Mouse (Mus musculus) spleen, adult 2 months (tissue): ENCODE data around the gene Gm17324. TPM values are rescaled to one million over a fixed set of nuclear protein-coding genes. Genes with fewer than 3 reads are reported as not detected.

Experiments used
- DNase-seq, 2 experiments: peaks; one replicate each; pipeline versions ENCODE4 v3.0.0 to v3.0.0-alpha.2; 2012 to 2021; ENCODE audit warnings: low spot score in 2 of 2, low read depth in 1 of 2
- H3K27ac ChIP-seq: fragments of 200-500 bp; 2 replicates; pipeline ENCODE4 v1.5.1; 2012; ENCODE audit warnings: low read length, inconsistent platforms; ENCODE audit not compliant: insufficient read depth
- H3K27me3 ChIP-seq: fragments of 200-500 bp; 2 replicates; pipeline ENCODE4 v1.6.1; 2012; ENCODE audit warnings: mild to moderate bottlenecking, moderate library complexity, low read length, inconsistent platforms; ENCODE audit not compliant: control insufficient read depth, insufficient read depth
- H3K36me3 ChIP-seq: fragments of 200-500 bp; 2 replicates; pipeline ENCODE4 v1.6.1; 2012; ENCODE audit warnings: mild to moderate bottlenecking, low read length, inconsistent platforms; ENCODE audit not compliant: control insufficient read depth, insufficient read depth
- H3K4me1 ChIP-seq: fragments of 200-500 bp; 2 replicates; pipeline ENCODE4 v1.6.1; 2011; ENCODE audit warnings: inconsistent platforms; ENCODE audit not compliant: control insufficient read depth, insufficient read depth, insufficient read length
- H3K4me3 ChIP-seq: fragments of 200-500 bp; 2 replicates; pipeline ENCODE4 v1.5.1; 2011; ENCODE audit warnings: mild to moderate bottlenecking, inconsistent platforms; ENCODE audit not compliant: insufficient read depth, insufficient read length; ENCODE audit errors: extremely low read depth
- CTCF ChIP-seq: fragments of 200-500 bp; IDR thresholded peaks from 2 replicates; pipeline ENCODE4 v1.5.1; 2011; ENCODE audit warnings: mild to moderate bottlenecking, inconsistent platforms; ENCODE audit not compliant: insufficient read depth, insufficient read length, insufficient replicate concordance; ENCODE audit errors: extremely low read depth
- POLR2A ChIP-seq: fragments of 200-500 bp; IDR thresholded peaks from 2 replicates; pipeline ENCODE4 v1.6.1; 2011; ENCODE audit warnings: low read depth, low read length, inconsistent platforms
- WGBS: fragments of 180-500 bp; shearing (Covaris S2); methylation state at CpG from one replicate; pipeline ENCODE4 v1.1.7; 2018; 5-methylcytosine and 5-hydroxymethylcytosine counted together
- polyA plus RNA-seq: library from polyadenylated mRNA; depleted of rRNA; stranded (reverse); fragments of >200 nt; gene quantifications from 2 replicates; pipeline ENCODE4 v1.2.3, GENCODE M21; 2012

The Gm17324 gene
- polyA plus RNA-seq, 1 experiment = not detected

DNA sequence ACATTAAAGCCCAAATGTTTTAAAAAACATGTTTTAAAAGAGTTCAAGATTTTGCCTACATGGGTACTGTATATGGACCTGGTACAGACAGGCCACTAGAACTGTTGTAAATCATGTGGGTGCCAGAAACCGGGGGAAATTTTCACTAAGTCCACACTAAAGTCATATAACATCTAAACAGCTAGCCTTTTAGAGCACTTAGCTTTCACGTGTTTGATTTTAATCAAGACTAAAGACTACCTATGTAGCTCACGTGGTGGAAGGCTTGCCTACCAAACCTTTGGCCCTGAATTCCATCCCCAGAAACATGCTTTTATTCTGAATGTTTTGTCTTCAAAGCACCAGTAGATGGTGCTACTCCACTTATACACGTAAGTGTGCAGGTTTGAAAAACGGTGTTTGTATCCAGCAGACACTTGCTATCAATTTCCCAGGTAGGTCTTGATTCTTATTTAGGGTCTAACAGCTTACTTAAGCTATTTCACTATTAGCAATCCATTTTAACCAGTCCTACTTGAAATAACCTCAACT lies 28.5 kb upstream of the Gm17324 start:
- Histone ChIP-seq H3K27ac (no peak overlapping the region), H3K4me3 (no peak overlapping the region), H3K27me3 (no peaks in the 10 kb centered on the region), H3K36me3 (peaks cover 31% of the 10 kb centered on the region), H3K4me1 (no peaks in the 10 kb centered on the region)
- DNase-seq = peak in 1 of 2 experiments; percentile 57
- WGBS = 32% methylated on average over 5 of the region's 5 CpGs
- TF ChIP-seq POLR2A (no peak), CTCF (no peak)

- no peak for DNase-seq
- Histone ChIP-seq H3K4me1 (no peaks in the 10 kb centered on the region), H3K4me3 (no peak overlapping the region), H3K27ac (no peak overlapping the region), H3K36me3 (peaks cover 31% of the 10 kb centered on the region), H3K27me3 (no peaks in the 10 kb centered on the region)
- WGBS = 48% methylated on average over 1 of the region's 1 CpGs
- TF ChIP-seq CTCF (no peak), POLR2A (no peak)
Measured at GRCm38 (mm10) chr9:78476531-78477020, 28.0 kb upstream of the Gm17324 start.

GRCm38 (mm10) chr9:78475873-78476272 lies 27.3 kb upstream of the Gm17324 start:
- DNase-seq = no peak
- Histone ChIP-seq H3K4me3 (no peak overlapping the region), H3K36me3 (peaks cover 32% of the 10 kb centered on the region), H3K27me3 (no peaks in the 10 kb centered on the region), H3K4me1 (no peaks in the 10 kb centered on the region), H3K27ac (no peak overlapping the region)
- TF ChIP-seq POLR2A (no peak), CTCF (no peak)
- 83% methylated on average over 4 of the region's 4 CpGs for WGBS

GRCm38 (mm10) chr9:78475383-78475780 lies 26.8 kb upstream of the Gm17324 start:
- H3K27ac ChIP-seq = no peak overlapping the region

DNA sequence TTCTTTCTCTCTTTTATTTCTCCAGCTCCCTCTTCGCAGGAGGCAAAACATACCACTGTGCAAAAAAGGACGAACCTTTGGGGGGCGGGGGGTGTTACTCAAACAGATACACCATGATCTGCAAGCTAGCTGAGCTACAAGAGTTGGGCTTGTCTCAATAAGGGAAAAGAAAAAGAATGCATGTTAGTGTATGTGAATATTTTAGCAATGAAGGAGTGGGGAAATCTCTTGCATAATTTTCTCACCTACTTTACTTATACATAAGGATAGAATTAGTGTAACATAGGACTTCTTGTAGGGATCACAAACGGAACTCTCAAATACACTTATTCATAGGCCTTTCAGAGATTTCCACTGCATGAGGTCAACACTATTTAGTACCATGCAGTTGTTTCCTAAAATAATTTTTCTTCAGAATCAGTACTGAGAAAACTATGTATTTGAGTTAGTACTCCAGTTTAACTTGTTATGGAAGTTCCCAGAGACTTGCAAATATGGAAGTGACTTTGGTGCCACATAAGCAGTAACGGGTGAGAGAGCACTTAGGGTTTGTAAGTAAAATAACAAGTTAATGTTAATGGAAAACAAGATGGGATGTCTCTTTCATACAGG lies 26.3 kb upstream of the Gm17324 start:
- WGBS = 88% methylated on average over 5 of the region's 5 CpGs

More at GRCm38 (mm10) chr9:78475383-78475780, 26.8 kb upstream of the Gm17324 start:
- WGBS = 93% methylated on average over 2 of the region's 2 CpGs
- Histone ChIP-seq H3K4me3 (no peak overlapping the region), H3K36me3 (peaks cover 36% of the 10 kb centered on the region), H3K27me3 (no peaks in the 10 kb centered on the region), H3K4me1 (no peaks in the 10 kb centered on the region)
- no peak for DNase-seq
- TF ChIP-seq POLR2A (no peak), CTCF (no peak)

GRCm38 (mm10) chr9:78474270-78474669 lies 25.7 kb upstream of the Gm17324 start:
- no peak overlapping the region for H3K4me3 ChIP-seq
- H3K27ac ChIP-seq = no peak overlapping the region
- peaks cover 31% of the 10 kb centered on the region for H3K36me3 ChIP-seq
- H3K4me1 ChIP-seq = no peaks in the 10 kb centered on the region
- 84% methylated on average over 2 of the region's 2 CpGs for WGBS
- H3K27me3 ChIP-seq = no peaks in the 10 kb centered on the region
- no peak for TF ChIP-seq CTCF
- no peak for TF ChIP-seq POLR2A
- no peak for DNase-seq

More for the DNA sequence above, 26.3 kb upstream of the Gm17324 start:
- TF ChIP-seq POLR2A = no peak
- no peak for TF ChIP-seq CTCF
- DNase-seq = no peak
- no peaks in the 10 kb centered on the region for H3K4me1 ChIP-seq
- no peak overlapping the region for H3K4me3 ChIP-seq
- peaks cover 33% of the 10 kb centered on the region for H3K36me3 ChIP-seq
- no peaks in the 10 kb centered on the region for H3K27me3 ChIP-seq
- H3K27ac ChIP-seq = no peak overlapping the region

- Histone ChIP-seq H3K27me3 (no peaks in the 10 kb centered on the region), H3K4me3 (no peak overlapping the region), H3K36me3 (peaks cover 24% of the 10 kb centered on the region), H3K4me1 (no peaks in the 10 kb centered on the region), H3K27ac (no peak overlapping the region)
- 93% methylated on average over 8 of the region's 8 CpGs for WGBS
- no peak for DNase-seq
- no peak for TF ChIP-seq POLR2A
Measured at GRCm38 (mm10) chr9:78473588-78473987, 25.0 kb upstream of the Gm17324 start.
